Mouse (Mus musculus) layer of hippocampus, adult 9-11 months (tissue): ENCODE results near the gene 4930556J24Rik.
"Not testable (repeated sequence)": the region's sequence is repeated elsewhere in the genome, so short reads cannot be mapped to it uniquely, and the experiment has no call there.

Experiments
- DNase-seq: peaks from one replicate; pipeline ENCODE4 v3.0.0; 2022

The 4930556J24Rik gene

DNA sequence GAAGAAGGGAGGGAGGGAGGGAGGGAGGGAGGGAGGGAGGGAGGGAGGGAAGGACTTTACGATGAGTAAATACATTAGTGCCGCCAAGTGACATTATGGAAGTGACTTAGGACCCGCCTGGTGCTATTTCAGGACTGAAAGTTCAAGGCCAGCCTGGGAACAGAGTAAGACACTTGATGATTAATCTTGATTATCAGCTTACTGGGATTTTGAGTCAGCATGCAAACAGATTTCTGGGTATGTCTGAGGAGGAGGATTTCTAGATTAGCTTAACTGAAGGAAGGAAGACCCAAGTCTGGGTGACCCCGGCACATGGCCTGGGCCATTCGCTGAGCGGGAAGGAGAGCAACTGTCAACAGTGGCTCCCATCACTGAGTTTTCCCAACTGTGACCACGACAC, 56.1 kb downstream of the 4930556J24Rik start:
- DNase-seq: no peak

- DNase-seq: no peak
Measured at GRCm38 (mm10) chr11:3918738-3919137, 57.8 kb downstream of the 4930556J24Rik start.

- DNase-seq: peak; percentile 75
Measured at GRCm38 (mm10) chr11:3914109-3914840, 62.3 kb downstream of the 4930556J24Rik start, which contains the start of gene Slc35e4. Gene Slc35e4, minus strand, starts transcription at chr11:3914664.

GRCm38 (mm10) chr11:3913316-3914108, 63.1 kb downstream of the 4930556J24Rik start:
- peak; percentile 95 for DNase-seq

GRCm38 (mm10) chr11:3912875-3913271, 63.7 kb downstream of the 4930556J24Rik start:
- DNase-seq: peak; percentile 28

DNA sequence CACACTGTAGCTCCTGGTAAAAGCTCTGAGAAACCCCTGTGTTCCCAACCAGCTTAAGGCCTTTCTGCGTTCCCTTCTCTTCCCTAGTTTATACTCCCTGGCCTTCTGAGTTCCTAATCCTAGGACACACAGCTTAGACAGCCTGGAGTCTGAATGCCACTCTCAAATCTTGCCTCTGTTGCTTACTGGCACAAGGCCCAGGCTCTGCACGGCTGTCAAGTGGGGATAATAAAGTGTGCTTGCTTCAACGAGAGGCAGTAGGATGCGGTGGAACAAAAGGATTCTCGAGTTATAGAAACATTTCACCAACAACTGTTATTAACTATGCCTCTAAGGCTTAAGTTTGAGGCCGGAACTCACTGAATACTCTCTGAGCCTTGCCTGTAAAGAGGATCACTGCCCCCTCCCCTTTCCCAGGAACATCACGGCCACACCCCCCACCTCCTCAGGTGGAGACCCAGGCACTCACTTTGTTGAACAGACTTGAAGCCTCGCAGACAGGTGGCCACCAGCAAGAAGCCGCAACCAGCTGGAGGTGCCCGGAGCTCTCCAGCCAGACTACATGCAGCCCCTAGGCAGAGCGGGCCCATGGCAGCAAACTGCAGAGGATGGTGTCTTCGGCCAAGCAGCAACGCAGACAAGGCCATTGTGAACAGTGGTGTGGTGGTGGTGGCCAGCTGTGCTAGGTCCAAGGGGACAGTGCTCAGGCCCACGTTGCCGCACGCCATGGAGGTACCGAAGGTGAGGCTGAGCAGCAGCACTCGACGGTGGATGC, 64.3 kb downstream of the 4930556J24Rik start:
- no peak for DNase-seq

DNA sequence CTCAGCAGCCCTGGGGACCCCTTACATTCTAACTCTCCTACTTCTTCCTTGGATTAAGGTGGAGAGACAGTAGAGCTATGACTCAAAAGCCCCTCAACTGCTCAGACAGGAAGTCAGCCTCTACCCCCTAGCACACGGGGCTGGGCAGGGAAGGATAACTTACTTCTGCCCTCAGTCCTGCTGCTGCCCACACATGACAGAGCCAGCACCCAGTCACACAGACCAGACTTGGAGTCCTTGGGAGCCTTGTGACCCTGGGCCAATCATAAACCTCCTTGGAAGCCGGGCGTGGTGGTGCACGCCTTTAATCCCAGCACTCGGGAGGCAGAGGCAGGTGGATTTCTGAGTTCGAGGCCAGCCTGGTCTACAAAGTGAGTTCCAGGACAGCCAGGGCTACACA, 65.1 kb downstream of the 4930556J24Rik start:
- not testable (repeated sequence) for DNase-seq

GRCm38 (mm10) chr11:3910513-3911310, 65.9 kb downstream of the 4930556J24Rik start:
- DNase-seq: no peak

GRCm38 (mm10) chr11:3909236-3909635, 67.3 kb downstream of the 4930556J24Rik start:
- no peak for DNase-seq

DNA sequence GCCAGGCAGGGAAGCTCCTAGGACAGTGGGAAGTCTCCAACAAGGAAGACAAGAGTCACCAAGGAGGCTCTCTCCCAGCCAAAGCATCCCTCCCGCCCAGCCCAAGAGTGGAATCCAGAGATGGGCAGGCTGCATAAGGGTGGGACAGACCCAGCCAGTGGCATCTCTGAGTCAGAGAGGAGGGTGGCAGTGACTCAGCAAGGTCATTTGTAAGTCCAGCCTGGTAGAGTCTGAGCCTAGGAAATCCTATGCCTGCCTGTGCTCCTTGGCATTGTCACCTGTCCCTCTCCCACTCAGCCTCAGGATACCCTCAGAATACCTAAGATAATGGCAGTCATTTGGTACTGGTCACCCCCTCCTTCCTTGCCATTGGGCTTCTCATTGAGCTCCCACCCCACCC, 71.1 kb downstream of the 4930556J24Rik start:
- no peak for DNase-seq

GRCm38 (mm10) chr11:3904673-3905072, 71.9 kb downstream of the 4930556J24Rik start:
- no peak for DNase-seq

GRCm38 (mm10) chr11:3903046-3903445, 73.5 kb downstream of the 4930556J24Rik start:
- DNase-seq: peak; percentile 69

DNA sequence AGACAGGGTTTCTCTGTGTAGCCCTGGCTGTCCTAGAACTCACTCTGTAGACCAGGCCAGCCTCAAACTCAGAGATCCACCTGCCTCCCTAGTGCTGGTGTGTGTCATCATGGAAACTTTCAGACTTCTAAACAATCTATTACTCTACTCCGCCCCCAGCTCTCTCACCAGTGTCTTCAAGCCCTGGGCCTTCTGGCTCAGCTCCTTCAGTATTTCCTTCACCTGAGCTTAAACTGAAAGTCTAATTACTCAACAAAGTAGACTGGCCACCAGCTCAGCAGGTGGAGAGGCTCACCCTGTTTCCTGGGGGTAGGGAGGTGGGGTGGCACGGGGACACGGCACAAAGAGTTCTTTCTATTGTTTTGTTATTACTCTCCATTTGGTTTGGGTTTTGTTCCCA, 74.1 kb downstream of the 4930556J24Rik start:
- no peak for DNase-seq

DNA sequence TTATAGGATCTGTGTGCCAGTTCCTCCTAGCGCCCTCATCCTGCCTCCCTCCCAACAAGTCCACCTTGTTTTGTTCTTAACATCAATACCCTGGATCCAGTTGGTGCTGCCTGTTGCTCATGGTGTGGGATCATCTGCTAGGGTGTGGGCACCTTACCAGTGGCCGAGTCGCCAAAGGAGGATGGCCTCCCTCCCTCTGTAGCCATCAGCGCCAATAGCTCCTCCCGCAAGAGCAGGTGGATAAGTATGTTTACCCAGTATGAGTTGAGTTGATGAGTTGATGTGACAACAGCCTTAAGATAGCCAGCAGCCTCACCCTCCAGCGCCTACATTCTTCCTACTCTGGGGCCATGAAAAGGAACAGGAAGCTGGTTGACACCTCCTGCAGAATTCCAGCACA, 76.3 kb downstream of the 4930556J24Rik start:
- no peak for DNase-seq

DNA sequence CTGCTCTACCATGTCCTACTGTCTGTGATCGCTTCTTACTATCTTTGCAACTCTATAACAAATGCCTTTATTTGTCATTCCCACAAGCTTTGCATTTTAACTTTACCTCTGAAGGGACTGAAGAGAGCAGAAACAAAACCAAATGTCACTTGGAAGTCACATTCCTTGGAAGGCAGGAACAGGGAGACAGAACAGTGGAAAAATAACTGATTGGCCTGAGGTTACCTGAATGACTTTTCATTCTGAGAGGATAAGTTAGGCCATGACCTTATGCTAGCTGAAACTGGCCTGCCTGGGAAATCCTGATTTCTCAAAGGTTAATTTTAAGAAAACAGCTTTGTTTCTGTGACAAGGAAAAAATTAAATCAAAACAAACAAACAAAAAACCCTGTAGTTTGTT, 80.6 kb downstream of the 4930556J24Rik start:
- DNase-seq: no peak

GRCm38 (mm10) chr11:3895458-3895857, 81.1 kb downstream of the 4930556J24Rik start:
- DNase-seq: no peak

DNA sequence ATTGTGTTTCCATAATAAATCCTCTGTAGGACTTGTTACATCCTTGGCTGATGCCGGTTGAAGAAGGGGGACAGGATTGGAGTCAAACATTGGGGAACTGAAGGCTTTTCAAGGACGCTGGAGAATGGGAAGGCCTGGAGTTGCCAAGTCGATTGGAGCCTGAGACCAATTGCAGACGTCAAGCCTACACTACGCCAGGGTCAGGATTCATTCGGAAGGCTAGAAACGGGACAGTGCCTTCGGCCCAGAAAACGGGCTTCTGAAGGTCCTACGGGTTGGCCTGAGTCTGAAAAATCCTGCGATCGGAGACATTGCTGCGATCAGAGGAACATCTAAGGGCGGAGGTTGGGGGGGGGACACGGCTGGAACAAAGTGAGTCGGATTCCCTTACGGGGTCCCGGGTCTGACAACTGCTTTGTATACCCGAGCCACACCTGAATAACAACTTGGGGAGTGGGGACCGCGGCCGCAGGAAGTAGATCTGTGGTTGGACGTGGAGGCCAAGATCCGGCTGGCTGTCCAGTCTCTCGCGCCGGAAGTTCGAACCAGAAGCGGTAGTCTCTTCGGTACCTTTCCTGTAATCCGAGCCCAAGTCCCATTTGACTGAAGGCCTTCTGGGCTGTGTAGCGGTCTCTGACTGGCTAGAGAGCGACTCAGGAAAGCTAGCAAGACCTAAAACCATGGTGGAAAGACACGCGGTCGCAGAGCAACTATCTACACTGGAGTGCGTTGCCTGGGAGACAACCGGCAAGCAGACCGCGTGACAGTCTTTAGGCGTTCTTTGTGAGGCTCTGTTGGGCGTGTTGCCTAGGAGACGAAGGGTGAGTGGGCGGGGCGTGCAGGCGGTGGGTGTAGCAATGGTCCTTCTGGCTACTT, 81.9 kb downstream of the 4930556J24Rik start, which contains the start of the genes 4921536K21Rik and Dusp18:
TSS of gene 4921536K21Rik (minus strand) at position 693 of the 876 bp plus-strand sequence.
TSS of gene Dusp18 (plus strand) at position 835 of the 876 bp plus-strand sequence.
- peak; percentile 97 for DNase-seq

- no peak for DNase-seq
Measured at GRCm38 (mm10) chr11:3893970-3894369, 82.6 kb downstream of the 4930556J24Rik start.
